9 mouse cellular contexts compared by ENCODE assay signal in genomic region chr1:74028118-74028880, GRCm38 (mm10).
A peak's percentile ranks its signal among the peaks of the same experiment; 100 is the strongest.
DNase-seq lines count a peak whose midpoint lies in the region; ATAC-seq and TF ChIP-seq lines count a peak whose summit lies in the region.
"Had no signal": no experiment of that assay in that cellular context is flagged by ENCODE, and none has a peak within 500 bp of the region (broad histone marks: within the 10 kb centered on the region; RNA-seq: fewer than 3 reads in every experiment).

No protein-coding gene starts in this region.

- TF ChIP-seq CTCF in forebrain, postnatal 0 days (IDR thresholded peaks at IDR 0.05; ENCODE audit: low read depth): no peak
- TF ChIP-seq CTCF in lung, embryonic 14.5 days (IDR thresholded peaks at IDR 0.05; ENCODE audit: low read depth): no peak

- DNase-seq in forebrain, postnatal 0 days: no peak
- no peak for DNase-seq in lung, embryonic 14.5 days
- DNase-seq in lung, adult 18-20 months: no peak
- no peak for DNase-seq in urinary bladder, postnatal 36 days (ENCODE audit: low spot score in 2 of 2)
- no peak for DNase-seq in embryo, embryonic 11 days
- DNase-seq: thymus, adult 2 months had no signal

- no peaks in the 10 kb centered on the region for H3K27me3 ChIP-seq in forebrain, embryonic 15.5 days
- H3K27me3 ChIP-seq in forebrain, postnatal 0 days (ENCODE audit: insufficient read depth, low read length): no peaks in the 10 kb centered on the region
- no peaks in the 10 kb centered on the region for H3K27me3 ChIP-seq in lung, embryonic 14.5 days (ENCODE audit: insufficient read depth, low read length)
- no peaks in the 10 kb centered on the region for H3K27me3 ChIP-seq in hindbrain, embryonic 15.5 days
- H3K27me3 ChIP-seq in neural tube, embryonic 14.5 days (ENCODE audit: control insufficient read depth, insufficient read depth, low read length): no peaks in the 10 kb centered on the region

- no peak for ATAC-seq in forebrain, embryonic 15.5 days (replicated peaks)
- ATAC-seq in forebrain, postnatal 0 days: no peak
- ATAC-seq in lung, embryonic 14.5 days (ENCODE audit: insufficient read depth): no peak
- ATAC-seq in hindbrain, embryonic 15.5 days (ENCODE audit: low FRiP score, low read depth): no peak
- ATAC-seq in neural tube, embryonic 14.5 days (ENCODE audit: low read depth): no peak

- H3K4me1 ChIP-seq in forebrain, embryonic 15.5 days: peaks cover 26% of the 10 kb centered on the region
- no peaks in the 10 kb centered on the region for H3K4me1 ChIP-seq in forebrain, postnatal 0 days (ENCODE audit: insufficient read depth)
- peaks cover 80% of the 10 kb centered on the region for H3K4me1 ChIP-seq in lung, embryonic 14.5 days (ENCODE audit: insufficient read depth)
- H3K4me1 ChIP-seq in hindbrain, embryonic 15.5 days (replicated peaks): peaks cover 42% of the 10 kb centered on the region
- peaks cover 10% of the 10 kb centered on the region for H3K4me1 ChIP-seq in neural tube, embryonic 14.5 days (ENCODE audit: control insufficient read depth, insufficient read depth, low read length)

- no peak overlapping the region for H3K4me2 ChIP-seq in forebrain, embryonic 15.5 days (replicated peaks)
- H3K4me2 ChIP-seq in forebrain, postnatal 0 days (ENCODE audit: low read depth): no peak overlapping the region
- H3K4me2 ChIP-seq in lung, embryonic 14.5 days: peak overlapping the region; percentile 38
- no peak overlapping the region for H3K4me2 ChIP-seq in hindbrain, embryonic 15.5 days
- no peak overlapping the region for H3K4me2 ChIP-seq in neural tube, embryonic 14.5 days (ENCODE audit: low read depth, low read length)

- H3K4me3 ChIP-seq in forebrain, embryonic 15.5 days: no peak overlapping the region
- no peak overlapping the region for H3K4me3 ChIP-seq in forebrain, postnatal 0 days (ENCODE audit: low read depth, low read length)
- no peak overlapping the region for H3K4me3 ChIP-seq in lung, embryonic 14.5 days (ENCODE audit: low read depth, low read length)
- H3K4me3 ChIP-seq in hindbrain, embryonic 15.5 days: no peak overlapping the region
- H3K4me3 ChIP-seq in neural tube, embryonic 14.5 days (ENCODE audit: low read depth, low read length): no peak overlapping the region

- WGBS in forebrain, embryonic 15.5 days: 83% methylated on average over 13 of the region's 13 CpGs
- 84% methylated on average over 13 of the region's 13 CpGs for WGBS in forebrain, postnatal 0 days
- 49% methylated on average over 13 of the region's 13 CpGs for WGBS in lung, embryonic 14.5 days
- WGBS in hindbrain, embryonic 15.5 days: 84% methylated on average over 13 of the region's 13 CpGs
- WGBS in neural tube, embryonic 14.5 days: 83% methylated on average over 13 of the region's 13 CpGs

- H3K9ac ChIP-seq in forebrain, embryonic 15.5 days (replicated peaks): no peak overlapping the region
- no peak overlapping the region for H3K9ac ChIP-seq in forebrain, postnatal 0 days
- peak overlapping the region; percentile 41; the same call in 1 of the 2 replicates for H3K9ac ChIP-seq in lung, embryonic 14.5 days
- no peak overlapping the region for H3K9ac ChIP-seq in hindbrain, embryonic 15.5 days
- H3K9ac ChIP-seq in neural tube, embryonic 14.5 days (replicated peaks; ENCODE audit: low read depth, low read length): no peak overlapping the region

- H3K9me3 ChIP-seq in forebrain, embryonic 15.5 days: no peaks in the 10 kb centered on the region
- H3K9me3 ChIP-seq in forebrain, postnatal 0 days (ENCODE audit: low read length): no peaks in the 10 kb centered on the region
- H3K9me3 ChIP-seq in lung, embryonic 14.5 days (ENCODE audit: low read depth, low read length): no peaks in the 10 kb centered on the region
- no peaks in the 10 kb centered on the region for H3K9me3 ChIP-seq in hindbrain, embryonic 15.5 days
- H3K9me3 ChIP-seq in neural tube, embryonic 14.5 days (ENCODE audit: control insufficient read depth, low read length): no peaks in the 10 kb centered on the region

- H3K36me3 ChIP-seq in forebrain, embryonic 15.5 days: no peaks in the 10 kb centered on the region
- no peaks in the 10 kb centered on the region for H3K36me3 ChIP-seq in forebrain, postnatal 0 days (ENCODE audit: insufficient read depth)
- no peaks in the 10 kb centered on the region for H3K36me3 ChIP-seq in lung, embryonic 14.5 days (ENCODE audit: insufficient read depth)
- no peaks in the 10 kb centered on the region for H3K36me3 ChIP-seq in hindbrain, embryonic 15.5 days
- H3K36me3 ChIP-seq in neural tube, embryonic 14.5 days (ENCODE audit: control insufficient read depth, insufficient read depth, low read length): no peaks in the 10 kb centered on the region

- 0 out of 2 replicates have a peak overlapping the region, but pooled peaks have one; percentile 30 for H3K27ac ChIP-seq in forebrain, embryonic 15.5 days (replicated peaks)
- no peak overlapping the region for H3K27ac ChIP-seq in forebrain, postnatal 0 days (ENCODE audit: low read depth, low read length)
- H3K27ac ChIP-seq in lung, embryonic 14.5 days (ENCODE audit: low read depth): peak overlapping the region; percentile 95
- peak overlapping the region; percentile 67 for H3K27ac ChIP-seq in hindbrain, embryonic 15.5 days (replicated peaks)
- 0 out of 2 replicates have a peak overlapping the region, but pooled peaks have one; percentile 44 for H3K27ac ChIP-seq in neural tube, embryonic 14.5 days (ENCODE audit: low read depth, low read length)
